Mouse (Mus musculus): ENCODE measurements around the gene Eps8. TPM values are rescaled to one million over a fixed set of nuclear protein-coding genes. Genes with fewer than 3 reads are reported as not detected.

Gene Eps8
- total and polyA plus RNA-seq, 3 experiments, result 0.08 to 0.15 TPM; not detected in 1

GRCm38 (mm10) chr6:137675556-137675955 is 20.9 kb upstream of the Eps8 start:
- no peak for DNase-seq (ENCODE audit: low read depth, low spot score)
- TF ChIP-seq CTCF (IDR thresholded peaks at IDR 0.05 in 2 of 3, conservative IDR thresholded peaks at IDR 0.05 in 1 of 3; ENCODE audit: control insufficient read depth in 1 of 3, insufficient read depth in 1 of 3, low read depth in 2 of 3, low read length in 3 of 3, poor library complexity in 1 of 3, severe bottlenecking in 1 of 3) (no peak), POLR2A (IDR thresholded peaks at IDR 0.05; ENCODE audit: control insufficient read depth in 1 of 2, insufficient read depth in 1 of 2, low read depth in 1 of 2, low read length in 2 of 2, poor library complexity in 1 of 2) (no peak), ETS1 (IDR thresholded peaks at IDR 0.05; ENCODE audit: low read depth, low read length) (no peak), SIN3A (IDR thresholded peaks at IDR 0.05; ENCODE audit: low read length) (no peak), JUND (IDR thresholded peaks at IDR 0.05; ENCODE audit: low read depth, low read length) (no peak), MAX (IDR thresholded peaks at IDR 0.05; ENCODE audit: low read length) (no peak), ELF1 (IDR thresholded peaks at IDR 0.05; ENCODE audit: low read depth, low read length) (no peak), POLR2AphosphoS5 (IDR thresholded peaks at IDR 0.05; ENCODE audit: borderline replicate concordance, low read depth, low read length) (no peak), ZMIZ1 (IDR thresholded peaks at IDR 0.05; ENCODE audit: low read depth, low read length) (no peak), MAZ (IDR thresholded peaks at IDR 0.05; ENCODE audit: low read depth, low read length) (no peak), CHD1 (IDR thresholded peaks at IDR 0.05; ENCODE audit: low read depth, low read length) (no peak), EP300 (IDR thresholded peaks at IDR 0.05; ENCODE audit: low read depth in 1 of 2, low read length in 2 of 2) (no peak), TBP (IDR thresholded peaks at IDR 0.05; ENCODE audit: low read depth, low read length) (no peak), POLR2AphosphoS2 (IDR thresholded peaks at IDR 0.05; ENCODE audit: low read length) (no peak), USF2 (IDR thresholded peaks at IDR 0.05; ENCODE audit: borderline replicate concordance in 1 of 2, insufficient read depth in 1 of 2, low read depth in 1 of 2, low read length in 2 of 2) (no peak), BHLHE40 (IDR thresholded peaks at IDR 0.05; ENCODE audit: borderline replicate concordance, low read depth, low read length) (no peak), TCF12 (IDR thresholded peaks at IDR 0.05; ENCODE audit: low read depth, low read length) (no peak)
- Histone ChIP-seq H3K4me1 (ENCODE audit: control insufficient read depth in 1 of 2, insufficient read depth in 2 of 2, low read length in 2 of 2) (no peaks in the 10 kb centered on the region), H3K79me2 (ENCODE audit: control insufficient read depth, insufficient read depth, low read length, poor library complexity) (no peaks in the 10 kb centered on the region), H3K36me3 (ENCODE audit: control insufficient read depth in 1 of 2, insufficient read depth in 2 of 2, low read length in 2 of 2) (no peaks in the 10 kb centered on the region), H3K9ac (ENCODE audit: control insufficient read depth, low read depth, low read length, poor library complexity, severe bottlenecking) (no peak overlapping the region), H3K27me3 (ENCODE audit: control insufficient read depth in 1 of 2, insufficient read depth in 2 of 2, low read length in 2 of 2) (no peaks in the 10 kb centered on the region), H3K27ac (ENCODE audit: control insufficient read depth, low read depth, low read length) (no peak overlapping the region), H3K4me3 (ENCODE audit: control insufficient read depth in 1 of 2, insufficient read depth in 1 of 2, low read depth in 2 of 2, low read length in 2 of 2) (no peak overlapping the region), H3K9me3 (replicated peaks; ENCODE audit: insufficient read depth, low read length) (no peaks in the 10 kb centered on the region)

GRCm38 (mm10) chr6:137673301-137673700 is 18.6 kb upstream of the Eps8 start:
- no peak for DNase-seq (ENCODE audit: low read depth, low spot score)
- no peaks in the 10 kb centered on the region for H3K36me3 ChIP-seq (ENCODE audit: control insufficient read depth in 1 of 2, insufficient read depth in 2 of 2, low read length in 2 of 2)
- no peaks in the 10 kb centered on the region for H3K4me1 ChIP-seq (ENCODE audit: control insufficient read depth in 1 of 2, insufficient read depth in 2 of 2, low read length in 2 of 2)
- no peak overlapping the region for H3K4me3 ChIP-seq (ENCODE audit: control insufficient read depth in 1 of 2, insufficient read depth in 1 of 2, low read depth in 2 of 2, low read length in 2 of 2)
- TF ChIP-seq EP300 (IDR thresholded peaks at IDR 0.05; ENCODE audit: low read depth in 1 of 2, low read length in 2 of 2) (no peak), RAD21 (IDR thresholded peaks at IDR 0.05; ENCODE audit: low read depth, low read length) (no peak), MYB (IDR thresholded peaks at IDR 0.05; ENCODE audit: low read depth, low read length) (no peak), MAFK (IDR thresholded peaks at IDR 0.05; ENCODE audit: borderline replicate concordance, low read depth, low read length) (no peak), MYC (IDR thresholded peaks at IDR 0.05; ENCODE audit: low read depth, low read length) (no peak), GABPA (IDR thresholded peaks at IDR 0.05; ENCODE audit: low read depth, low read length) (no peak), UBTF (IDR thresholded peaks at IDR 0.05; ENCODE audit: borderline replicate concordance, insufficient read depth, low read depth, low read length) (no peak), NRF1 (IDR thresholded peaks at IDR 0.05; ENCODE audit: insufficient read depth, low read depth, low read length, poor library complexity, severe bottlenecking) (no peak), E2F4 (IDR thresholded peaks at IDR 0.05; ENCODE audit: borderline replicate concordance, low read depth, low read length) (no peak)
- H3K79me2 ChIP-seq (ENCODE audit: control insufficient read depth, insufficient read depth, low read length, poor library complexity), result no peaks in the 10 kb centered on the region
- H3K27me3 ChIP-seq (ENCODE audit: control insufficient read depth in 1 of 2, insufficient read depth in 2 of 2, low read length in 2 of 2), result no peaks in the 10 kb centered on the region
- no peak overlapping the region for H3K27ac ChIP-seq (ENCODE audit: control insufficient read depth, low read depth, low read length)
- no peak overlapping the region for H3K9ac ChIP-seq (ENCODE audit: control insufficient read depth, low read depth, low read length, poor library complexity, severe bottlenecking)
- H3K9me3 ChIP-seq (replicated peaks; ENCODE audit: insufficient read depth, low read length), result no peaks in the 10 kb centered on the region
